Mouse (Mus musculus): ENCODE results near the gene Nkrf. TPM values are rescaled to one million over a fixed set of nuclear protein-coding genes. Genes with fewer than 3 reads are reported as not detected.

Gene Nkrf
- total RNA-seq, 4 experiments from 2014 or later = 26.9 to 32.9 (median 31.2) TPM

DNA sequence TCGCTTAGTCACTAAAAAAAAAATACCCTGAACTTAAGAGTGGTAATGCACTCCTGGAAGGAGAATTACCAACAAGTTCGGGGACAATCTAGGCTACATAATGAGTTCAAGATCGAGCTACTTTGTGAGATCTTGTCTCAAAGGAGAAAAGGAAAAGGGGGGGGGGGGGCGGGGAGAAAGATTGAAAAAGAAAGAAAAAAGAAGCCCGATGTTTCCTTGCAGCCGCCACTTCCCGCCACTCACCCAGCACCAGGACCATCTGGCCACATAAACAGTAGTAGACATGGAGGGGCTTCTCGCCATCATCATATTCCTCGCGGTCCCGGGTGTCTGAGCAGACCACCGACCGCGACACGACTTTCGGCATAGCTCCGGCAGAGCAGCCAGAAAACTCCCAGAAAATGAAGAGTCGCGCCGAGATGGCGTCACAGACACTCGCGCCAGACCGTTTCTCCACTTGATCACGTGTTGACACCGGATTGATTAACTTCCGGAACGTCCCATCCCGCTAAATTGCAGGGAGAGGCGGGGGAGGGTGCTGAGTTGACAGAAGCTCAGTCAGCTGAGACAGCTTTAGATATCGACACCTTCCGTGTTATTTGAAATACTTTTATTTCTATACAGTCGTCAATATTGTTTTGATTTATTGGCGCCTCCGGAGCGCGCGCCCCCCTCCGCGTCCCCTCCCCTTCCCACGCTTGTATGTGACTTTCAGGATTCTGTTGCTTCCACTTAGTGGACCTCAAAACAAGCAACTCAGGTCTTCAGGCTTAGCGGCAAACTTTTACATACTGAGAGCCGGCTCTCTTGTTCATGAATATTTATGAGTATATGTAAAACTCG lies 38.7 kb downstream of the Nkrf start:
- peak; percentile 68 to 69 for DNase-seq (ENCODE audit: low spot score in 2 of 2)

DNA sequence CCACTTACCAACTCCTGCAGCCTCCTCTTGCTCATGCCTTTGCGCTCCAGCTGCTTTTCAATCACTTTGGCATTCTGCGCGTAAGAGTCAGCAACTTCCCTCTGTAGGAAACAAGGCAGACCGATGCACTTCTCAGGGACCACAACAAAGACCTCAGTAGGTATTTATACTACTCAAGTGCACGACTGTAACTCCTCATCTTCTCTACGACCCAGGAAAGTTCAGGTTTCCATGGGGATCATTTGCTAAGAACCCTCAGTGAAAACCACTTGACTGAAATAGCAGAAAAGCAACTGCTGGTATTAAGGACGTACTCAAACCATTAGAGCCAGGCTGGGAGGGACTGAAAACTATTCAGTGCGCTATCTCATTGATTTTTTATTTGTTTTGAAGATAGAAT lies 50.1 kb downstream of the Nkrf start:
- no peak for DNase-seq (ENCODE audit: low spot score in 2 of 2)

DNA sequence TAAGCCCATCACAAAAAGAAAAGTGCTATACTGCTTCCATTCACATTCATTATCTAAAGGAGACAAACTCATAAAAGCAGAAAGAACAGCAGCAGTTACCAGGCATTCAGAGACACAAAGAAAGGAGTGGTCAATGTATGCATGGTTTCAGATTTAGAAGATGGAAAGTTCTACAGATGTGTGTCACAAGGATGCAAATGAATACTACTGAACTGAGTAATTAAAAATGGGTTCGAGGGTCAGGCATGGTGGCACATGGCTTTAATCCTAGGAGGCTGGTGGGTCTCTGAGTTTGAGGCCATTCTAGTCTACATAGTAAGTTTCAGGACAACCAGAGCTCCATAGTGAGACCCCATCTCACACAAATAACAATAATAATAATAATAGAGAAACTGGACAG lies 55.5 kb downstream of the Nkrf start:
- DNase-seq (ENCODE audit: low spot score in 2 of 2) = no peak

DNA sequence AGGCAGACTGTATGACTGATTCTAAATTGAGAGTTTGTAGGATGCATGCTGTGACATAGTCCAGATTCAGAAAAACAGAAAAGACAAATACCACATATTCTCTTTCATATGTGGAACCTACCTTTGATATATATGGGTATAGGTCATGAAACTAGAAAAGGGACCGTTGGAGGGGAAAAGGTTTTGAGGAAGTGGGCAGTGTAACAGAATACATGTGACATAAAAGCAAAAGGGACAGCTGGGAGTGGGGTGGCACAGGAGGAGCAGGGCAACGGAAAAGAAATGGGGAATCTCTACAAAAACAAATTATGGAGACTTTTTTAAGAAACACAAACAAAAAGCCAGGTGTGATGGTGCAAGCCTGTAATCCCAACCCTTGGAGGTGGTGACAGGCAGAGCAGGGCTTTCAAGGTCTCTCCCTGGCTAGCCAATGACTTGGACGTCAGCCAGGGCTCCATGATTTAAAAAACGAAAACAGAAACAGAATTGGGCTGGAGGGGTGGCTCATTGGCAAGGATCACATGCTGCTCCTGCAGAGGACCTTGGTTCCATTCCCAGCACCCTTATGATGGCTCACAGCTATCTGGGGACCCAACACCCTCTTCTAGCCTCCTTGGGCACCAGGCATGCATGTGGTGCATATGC lies 59.2 kb downstream of the Nkrf start:
- DNase-seq (ENCODE audit: low spot score in 2 of 2) = no peak

DNA sequence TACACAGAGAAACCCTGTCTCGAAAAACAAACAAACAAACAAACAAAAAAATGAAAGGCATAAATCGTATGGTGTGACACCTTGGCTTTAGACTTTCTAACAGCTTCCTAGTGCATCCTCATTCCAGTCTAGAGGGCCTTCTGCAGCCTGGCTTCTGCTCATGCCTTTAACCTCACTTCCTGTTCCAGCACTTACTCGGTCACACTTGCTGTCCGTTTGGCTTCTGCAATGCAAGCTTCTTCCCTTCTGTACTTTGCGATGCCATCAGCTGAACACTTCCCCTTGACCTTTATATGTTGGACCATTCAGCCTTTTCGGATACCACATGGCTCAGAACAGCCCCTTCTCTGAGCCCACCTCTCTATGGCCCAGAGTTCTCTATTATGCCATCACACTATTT lies 61.0 kb downstream of the Nkrf start:
- DNase-seq (ENCODE audit: low spot score in 2 of 2) = no peak

DNA sequence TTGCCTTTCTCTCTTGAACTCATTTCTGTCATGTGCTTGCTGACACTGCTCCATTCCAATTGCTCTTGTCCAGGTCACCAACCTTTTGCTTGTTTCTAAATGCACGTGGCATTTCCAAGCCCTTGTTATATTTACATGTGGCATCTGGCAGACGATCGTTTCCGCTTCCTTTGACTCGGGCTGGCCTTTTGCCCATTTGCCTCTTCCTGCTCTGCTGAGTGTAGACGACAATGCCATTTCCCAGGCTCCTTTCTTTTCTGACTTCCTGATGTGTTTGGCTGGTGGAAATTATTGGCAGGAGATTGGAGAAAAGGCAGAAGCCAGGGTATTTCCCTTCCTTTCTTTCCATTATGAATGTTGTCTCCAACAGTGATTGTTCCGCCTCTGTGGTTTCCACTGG lies 63.3 kb downstream of the Nkrf start:
- no peak for DNase-seq (ENCODE audit: low spot score in 2 of 2)

Other genes starting within 250 kb of the Nkrf start
- 1 to 10 TPM in 1 of 4 experiments, under 1 TPM in 2, not detected in 1; 0.73 to 1.4 (median 0.97) TPM for gene Slc25a43, start 159.2 kb downstream of the Nkrf start, total RNA-seq (2022)
- 100 to 1,000 TPM; 337 to 365 (median 350) TPM for gene Slc25a5, start 107.2 kb downstream of the Nkrf start, total RNA-seq (2022)
- gene Ube2a, start 29.0 kb downstream of the Nkrf start, total RNA-seq (2022) = 10 to 100 TPM; 38.8 to 46.3 (median 44.9) TPM
- gene C330007P06Rik, start 28.8 kb downstream of the Nkrf start, total RNA-seq (2022) = 10 to 100 TPM; 36.4 to 42.3 (median 37.5) TPM
- gene Sept6, start 88.9 kb upstream of the Nkrf start, total RNA-seq (2022) = 10 to 100 TPM; 58.3 to 63.0 (median 59.2) TPM
- gene Sowahd, start 145.9 kb upstream of the Nkrf start, total RNA-seq (2022) = not detected
- gene Rpl39, start 182.5 kb upstream of the Nkrf start, total RNA-seq (2022) = 100 to 1,000 TPM; 240 to 296 (median 268) TPM
- 10 to 100 TPM; 18.1 to 20.1 (median 19.6) TPM for gene Upf3b, start 207.4 kb upstream of the Nkrf start, total RNA-seq (2022)
- 10 to 100 TPM; 12.1 to 14.0 (median 12.6) TPM for gene Nkap, start 223.9 kb upstream of the Nkrf start, total RNA-seq (2022)

Data from left cerebral cortex, adult 8-10 months (tissue).